Mouse (Mus musculus) pancreas, adult 10 weeks (tissue): ENCODE data around the gene Ttc34. TPM values are rescaled to one million over a fixed set of nuclear protein-coding genes. Genes with fewer than 3 reads are reported as not detected.

Experiments
- polyA plus RNA-seq: library from polyadenylated mRNA; stranded (reverse); fragments of 350-450 nt; fragmentation: Illumina TruSeq; extraction: RNeasy Lipid Tissue Mini Kit (QIAGEN cat#74804); gene quantifications from one replicate; pipeline ENCODE4 v1.2.3, GENCODE M21; 2015; ENCODE audit warnings: low read depth, low replicate concordance; ENCODE audit not compliant: insufficient read depth

Ttc34 gene
- polyA plus RNA-seq, result not detected

DNA sequence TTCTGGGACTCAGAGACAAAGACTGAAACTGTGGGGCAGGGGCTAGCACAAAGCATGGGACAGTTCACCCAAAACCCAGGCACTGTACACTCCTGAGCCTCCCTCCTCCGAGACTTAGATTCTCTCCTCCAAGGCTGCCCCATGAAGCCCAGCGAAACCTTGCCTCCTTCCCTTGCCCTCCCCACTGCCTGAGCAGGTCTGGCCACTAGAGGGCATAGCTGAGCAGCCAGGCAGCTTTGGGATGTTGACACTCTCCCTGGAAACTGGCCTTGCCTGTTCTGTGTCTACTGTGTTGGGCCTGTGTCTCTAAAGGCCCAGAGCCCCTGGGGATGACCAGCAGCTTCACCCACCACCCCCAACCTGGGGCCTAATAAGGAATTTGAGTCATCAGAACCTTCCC lies at the start of gene Ttc34:
Gene Ttc34, plus strand, starts transcription at position 290 of the 400 bp plus-strand sequence.

DNA sequence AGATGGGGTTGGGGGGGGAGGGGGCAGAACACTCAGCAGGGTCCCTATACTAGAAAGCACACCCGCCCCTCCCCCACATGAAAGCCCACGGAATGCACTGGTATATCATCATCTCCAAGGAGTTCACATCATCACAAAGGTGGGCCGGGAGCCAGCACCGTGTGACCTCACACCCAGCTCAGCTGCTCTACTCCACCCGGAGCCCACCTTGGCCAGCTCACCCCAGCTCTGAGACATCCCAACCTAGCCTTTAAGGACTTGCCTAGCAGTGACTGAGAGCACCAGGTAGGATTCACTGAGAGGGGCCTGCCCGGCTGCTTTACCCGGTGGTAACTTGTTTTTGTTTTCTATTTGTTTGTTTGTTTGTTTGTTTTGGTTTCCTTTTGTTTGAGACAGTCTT lies 32.2 kb downstream of the Ttc34 start, which contains the start of gene Mmel1:
Gene Mmel1, plus strand, starts transcription at position 146 of the 400 bp plus-strand sequence.

GRCm38 (mm10) chr4:154898506-154899446 lies 61.5 kb downstream of the Ttc34 start, which contains the start of gene Fam213b:
Gene Fam213b (minus strand): TSS chr4:154899135.

Other genes starting within 250 kb of the Ttc34 start
- gene Prdm16, start 200.6 kb upstream of the Ttc34 start, polyA plus RNA-seq, result 2.3 TPM
- gene Actrt2, start 169.6 kb upstream of the Ttc34 start, polyA plus RNA-seq, result not detected
- gene Mmel1, start 32.1 kb downstream of the Ttc34 start, polyA plus RNA-seq, result not detected
- gene Fam213b, start 61.7 kb downstream of the Ttc34 start, polyA plus RNA-seq, result 8.4 TPM
- gene Tnfrsf14, start 91.1 kb downstream of the Ttc34 start, polyA plus RNA-seq, result 1.5 TPM
- not detected for gene Hes5, start 123.5 kb downstream of the Ttc34 start, polyA plus RNA-seq
- gene Pank4, start 126.7 kb downstream of the Ttc34 start, polyA plus RNA-seq, result 13.5 TPM
- gene Plch2, start 219.3 kb downstream of the Ttc34 start, polyA plus RNA-seq, result 0.98 TPM
- 4.4 TPM for gene Pex10, start 229.6 kb downstream of the Ttc34 start, polyA plus RNA-seq
- 28.9 TPM for gene Rer1, start 248.9 kb downstream of the Ttc34 start, polyA plus RNA-seq
- gene Morn1, start 249.1 kb downstream of the Ttc34 start, polyA plus RNA-seq, result 1.4 TPM